Mouse (Mus musculus): ENCODE data around the gene Usp37.
A peak's percentile ranks its signal among the peaks of the same experiment; 100 is the strongest.

The Usp37 gene

DNA sequence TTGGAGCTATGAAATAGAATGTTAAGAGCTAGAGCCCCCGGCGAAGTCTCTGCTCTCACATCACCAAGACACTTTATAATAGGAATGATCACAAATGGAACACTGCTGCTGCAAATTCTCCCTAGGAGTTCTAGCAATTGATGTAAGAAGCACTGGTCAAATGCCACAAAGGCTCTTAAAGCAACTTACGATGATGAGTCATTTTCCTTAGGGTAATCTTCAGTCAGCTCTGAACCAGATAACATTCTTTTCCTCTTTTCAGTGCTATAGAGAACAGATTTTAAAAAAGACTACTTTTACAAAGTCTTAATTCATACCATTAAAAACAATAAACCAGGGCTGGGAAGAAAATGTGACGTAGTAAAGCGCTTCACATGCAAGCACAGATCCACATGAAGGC, 58.3 kb downstream of the Usp37 start:
- DNase-seq (ENCODE audit: low spot score in 2 of 2) = no peak

GRCm38 (mm10) chr1:74460273-74460672, 83.8 kb downstream of the Usp37 start:
- peak in 1 of 2 experiments; percentile 55 for DNase-seq (ENCODE audit: low spot score in 2 of 2)

- DNase-seq (ENCODE audit: low spot score in 2 of 2) = no peak
Measured at GRCm38 (mm10) chr1:74452611-74453045, 91.5 kb downstream of the Usp37 start.

DNA sequence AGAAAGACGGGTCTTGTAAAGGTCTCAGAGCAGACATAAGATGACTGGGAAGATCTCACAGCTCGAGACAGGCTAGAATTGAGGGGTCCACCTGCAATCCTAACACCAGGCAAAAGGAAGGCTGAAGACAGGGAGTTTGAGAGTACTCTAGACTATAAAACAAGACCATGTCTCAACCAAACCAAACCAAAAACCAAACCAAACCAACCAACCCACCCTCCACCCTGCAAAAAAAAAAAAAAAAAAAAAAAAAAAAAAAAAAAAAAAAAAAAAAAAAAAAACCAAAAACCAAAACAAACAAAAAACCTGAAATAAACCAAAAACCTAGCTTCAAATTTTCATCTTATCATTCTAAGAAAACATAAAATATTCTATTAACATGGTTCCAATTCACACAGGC, 99.5 kb downstream of the Usp37 start:
- no peak for DNase-seq (ENCODE audit: low spot score in 2 of 2)

GRCm38 (mm10) chr1:74439166-74439876, 104.8 kb downstream of the Usp37 start:
- DNase-seq (ENCODE audit: low spot score in 2 of 2) = no peak

GRCm38 (mm10) chr1:74437702-74438427, 106.2 kb downstream of the Usp37 start:
- peak; percentile 47 for DNase-seq (ENCODE audit: low spot score in 2 of 2)

GRCm38 (mm10) chr1:74435563-74435962, 108.5 kb downstream of the Usp37 start:
- no peak for DNase-seq (ENCODE audit: low spot score in 2 of 2)

GRCm38 (mm10) chr1:74434596-74434995, 109.5 kb downstream of the Usp37 start:
- DNase-seq (ENCODE audit: low spot score in 2 of 2) = no peak

GRCm38 (mm10) chr1:74433220-74433619, 110.9 kb downstream of the Usp37 start:
- no peak for DNase-seq (ENCODE audit: low spot score in 2 of 2)

- no peak for DNase-seq (ENCODE audit: low spot score in 2 of 2)
Measured at GRCm38 (mm10) chr1:74425845-74426244, 118.2 kb downstream of the Usp37 start.

- DNase-seq (ENCODE audit: low spot score in 2 of 2) = no peak
Measured at GRCm38 (mm10) chr1:74423147-74423546, 120.9 kb downstream of the Usp37 start.

- DNase-seq (ENCODE audit: low spot score in 2 of 2) = no peak
Measured at GRCm38 (mm10) chr1:74419440-74419794, 124.7 kb downstream of the Usp37 start.

DNA sequence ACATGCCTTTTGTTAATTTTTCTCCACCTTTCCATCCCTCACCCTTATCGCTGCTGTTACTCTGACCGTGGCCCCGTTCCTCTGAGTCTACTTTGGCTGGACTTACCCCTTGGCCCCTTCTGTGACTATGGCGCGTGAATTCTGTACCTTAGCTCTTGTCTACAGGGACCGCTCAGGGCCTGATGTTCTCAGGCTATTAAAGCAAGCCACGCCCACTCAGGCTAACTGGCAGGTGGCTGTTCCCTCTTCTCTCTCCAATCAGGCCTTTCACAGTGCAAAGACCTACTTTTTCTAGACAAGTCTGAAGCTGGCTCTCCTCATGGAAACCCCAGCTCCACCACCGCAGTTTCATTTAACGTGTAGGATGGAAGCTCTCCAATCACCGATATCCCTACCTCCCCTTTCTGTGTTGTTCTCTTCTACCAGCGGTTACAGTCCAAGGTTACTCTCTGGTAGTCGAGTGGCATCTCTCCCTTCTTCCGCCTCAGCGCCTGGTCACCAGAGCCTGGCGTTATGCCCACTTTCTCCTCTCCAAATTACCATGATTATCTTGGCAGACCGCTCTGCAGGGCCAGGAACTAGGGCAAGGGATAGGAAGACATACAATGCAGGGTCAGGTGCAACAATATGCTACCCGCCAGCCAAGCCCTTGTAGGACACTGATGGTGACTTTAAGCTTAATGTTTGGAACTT, 125.2 kb downstream of the Usp37 start:
- no peak for DNase-seq (ENCODE audit: low spot score in 2 of 2)

GRCm38 (mm10) chr1:74415143-74415542, 128.9 kb downstream of the Usp37 start:
- no peak for DNase-seq (ENCODE audit: low spot score in 2 of 2)

- DNase-seq (ENCODE audit: low spot score in 2 of 2) = no peak
Measured at GRCm38 (mm10) chr1:74412711-74413110, 131.4 kb downstream of the Usp37 start.

DNA sequence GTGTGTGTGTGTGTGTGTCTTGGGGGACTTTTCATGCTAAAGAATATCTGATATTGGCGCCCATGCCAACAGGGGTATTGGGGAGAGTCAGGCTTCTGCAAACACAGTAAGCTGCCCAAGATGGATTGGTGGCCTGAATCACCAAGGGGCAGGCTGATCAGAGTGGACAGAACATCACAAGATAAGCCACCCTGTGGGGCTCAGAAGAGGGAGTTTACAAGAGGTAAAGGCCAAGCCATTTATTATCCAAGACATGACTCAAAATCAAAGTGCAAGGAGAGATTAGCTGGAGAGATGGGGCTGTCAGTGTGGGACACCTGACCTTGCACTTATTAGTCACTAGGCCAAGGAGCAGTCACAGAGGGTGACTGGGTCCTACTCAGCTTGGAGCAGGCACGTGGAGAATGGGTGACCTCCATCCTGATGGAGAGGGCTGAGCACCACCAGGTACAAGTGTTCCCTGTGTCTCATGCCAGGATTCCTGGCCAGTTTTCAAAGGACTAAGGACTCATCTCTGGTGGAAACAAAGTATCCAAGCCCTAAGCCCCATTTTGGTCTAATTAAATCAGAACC, 132.2 kb downstream of the Usp37 start:
- no peak for DNase-seq (ENCODE audit: low spot score in 2 of 2)

- DNase-seq (ENCODE audit: low spot score in 2 of 2) = no peak
Measured at GRCm38 (mm10) chr1:74408589-74409504, 135.2 kb downstream of the Usp37 start, which contains the start of gene Vil1. Gene Vil1, plus strand, starts transcription at chr1:74409376.

DNA sequence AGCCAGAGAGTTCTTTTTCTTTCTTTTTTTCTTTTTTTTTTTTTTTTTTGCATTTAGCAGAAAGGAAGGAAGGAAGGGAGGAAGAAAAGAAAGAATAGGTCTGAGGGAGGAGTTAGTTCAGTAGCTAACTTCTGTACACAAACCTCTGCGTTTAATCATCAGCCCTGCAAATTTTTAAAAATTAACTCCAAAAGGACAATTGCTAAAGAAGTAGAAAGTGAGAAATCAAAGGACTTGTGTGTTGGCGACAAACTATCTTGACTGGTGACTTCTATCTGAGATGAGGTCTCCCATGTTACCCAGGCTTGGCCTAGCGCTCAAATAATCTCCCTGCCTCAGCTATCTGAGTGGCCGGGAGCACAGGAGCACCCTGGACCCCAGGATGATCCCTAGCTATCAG, 139.9 kb downstream of the Usp37 start:
- DNase-seq (ENCODE audit: low spot score in 2 of 2) = no peak

DNA sequence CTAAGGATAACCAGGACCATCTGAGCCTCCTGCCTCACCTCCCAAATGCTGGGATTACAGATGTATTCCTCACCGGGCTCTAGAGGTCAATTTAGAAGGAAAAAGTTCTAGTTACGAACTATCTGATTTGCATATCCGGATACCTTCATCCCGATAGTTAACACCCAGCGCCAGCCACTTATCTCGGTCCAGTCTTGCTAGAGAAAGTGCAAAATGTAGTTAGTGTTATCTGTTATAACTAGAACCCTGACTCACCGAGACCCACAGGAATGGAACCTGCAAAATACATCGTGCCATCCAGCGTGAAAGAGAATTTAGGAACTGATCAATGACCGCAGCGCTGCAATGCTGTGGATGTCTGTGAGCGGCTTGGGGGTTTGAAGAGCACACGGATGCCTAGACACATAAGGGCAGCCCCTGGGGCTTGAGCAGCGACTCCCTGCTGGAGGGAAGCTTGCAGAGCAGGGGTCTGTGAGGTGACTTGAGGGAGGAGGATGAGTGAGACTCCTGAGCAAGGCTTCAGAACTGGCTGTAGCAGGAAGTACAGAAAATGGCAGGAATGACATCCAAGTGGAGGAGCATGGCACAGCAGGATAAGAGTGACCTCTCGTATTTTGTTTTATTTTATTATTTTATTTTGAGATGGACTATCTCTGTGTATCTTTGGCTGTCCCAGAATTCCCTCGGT, 142.9 kb downstream of the Usp37 start:
- DNase-seq (ENCODE audit: low spot score in 2 of 2) = no peak

GRCm38 (mm10) chr1:74400531-74400930, 143.6 kb downstream of the Usp37 start:
- DNase-seq (ENCODE audit: low spot score in 2 of 2) = no peak
